ENCODE assay signal across 8 mouse cellular contexts in the genomic region with DNA sequence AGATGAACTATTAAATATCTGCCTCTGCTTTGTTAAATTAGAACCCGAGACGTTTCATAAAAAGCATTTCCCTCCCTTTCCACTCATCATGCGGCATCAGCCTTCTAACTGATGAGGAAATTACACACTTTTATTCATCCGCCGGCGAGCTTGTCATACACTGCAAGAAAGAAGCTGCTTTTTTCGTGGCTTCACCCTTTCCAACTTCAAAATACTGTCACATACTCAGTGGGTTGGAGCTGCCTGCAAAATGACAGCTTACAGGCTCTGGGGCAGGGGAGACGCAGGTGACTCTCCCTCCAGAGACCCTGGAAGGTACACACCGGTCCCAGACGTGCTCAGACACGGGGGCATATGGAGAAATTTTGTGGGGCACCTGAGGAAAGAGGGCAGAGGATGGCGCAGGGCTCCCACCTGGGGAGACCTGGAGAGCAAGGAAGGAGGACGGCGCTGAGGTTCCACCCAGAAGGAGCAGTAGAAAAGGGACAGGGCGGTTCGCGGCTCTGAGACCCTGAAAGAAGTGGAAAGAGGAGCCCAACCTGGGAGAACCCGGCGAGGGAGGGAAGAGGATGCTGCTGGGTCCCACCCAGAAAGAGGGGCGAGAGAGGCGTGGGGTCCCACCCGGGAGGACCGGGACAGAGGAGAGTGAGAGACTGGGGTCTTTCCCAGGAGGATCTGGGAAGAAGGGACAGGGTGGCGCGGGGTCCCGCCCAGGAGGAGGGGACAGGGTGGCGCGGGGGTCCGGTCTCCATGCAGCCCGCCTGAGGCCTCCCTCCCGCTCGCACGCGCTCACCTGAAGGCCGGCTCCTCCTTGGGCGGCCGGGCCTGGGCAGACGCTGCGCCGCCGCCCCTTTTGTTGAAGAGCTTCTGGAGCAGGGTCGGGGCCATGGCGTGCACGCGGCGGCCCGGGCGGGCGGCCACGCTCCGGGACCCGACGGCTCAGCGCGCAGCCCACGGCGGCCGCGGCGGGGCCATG. TPM values are rescaled to one million over a fixed set of nuclear protein-coding genes. Genes with fewer than 3 reads are reported as not detected.
DNase-seq lines count a peak whose midpoint lies in the region; ATAC-seq lines count a peak whose summit lies in the region.

No protein-coding gene starts in this region.

- 2% methylated on average over 45 of the region's 60 CpGs for WGBS in kidney, embryonic 16.5 days
- 3% methylated on average over 60 of the region's 60 CpGs for WGBS in embryonic facial prominence, embryonic 10.5 days
- WGBS in neural tube, embryonic 12.5 days, result 4% methylated on average over 58 of the region's 60 CpGs

- peak overlapping the region; percentile 80 for H3K27ac ChIP-seq in kidney, embryonic 16.5 days (ENCODE audit: low read length)
- H3K27ac ChIP-seq in embryonic facial prominence, embryonic 10.5 days (replicated peaks), result peak overlapping the region; percentile 90
- H3K27ac ChIP-seq in neural tube, embryonic 12.5 days, result peak overlapping the region; percentile 53; the same call in 1 of the 2 replicates

- ATAC-seq in kidney, embryonic 16.5 days (ENCODE audit: low FRiP score, low TSS enrichment), result peak; percentile 2
- peak; percentile 78; the same call in 1 of the 2 replicates for ATAC-seq in neural tube, embryonic 12.5 days (ENCODE audit: low FRiP score, low read depth)

- H3K36me3 ChIP-seq in kidney, embryonic 16.5 days (ENCODE audit: insufficient read depth, low read length), result no peaks in the 10 kb centered on the region
- no peaks in the 10 kb centered on the region for H3K36me3 ChIP-seq in embryonic facial prominence, embryonic 10.5 days (replicated peaks)
- H3K36me3 ChIP-seq in neural tube, embryonic 12.5 days, result no peaks in the 10 kb centered on the region

- no peak for DNase-seq in kidney, adult 11 months
- peak; percentile 24 for DNase-seq in MEL-GATA-1-ER (ENCODE audit: extremely low read depth, low read depth)
- DNase-seq in embryonic facial prominence, embryonic 10.5 days (ENCODE audit: low spot score), result no peak
- peak; percentile 16 for DNase-seq in heart, postnatal 25 days (ENCODE audit: low spot score)
- peak; percentile 55 for DNase-seq in liver
- peak; percentile 75 for DNase-seq in yolk sac, embryonic 10.5 days (ENCODE audit: low spot score)

- H3K9me3 ChIP-seq in kidney, embryonic 16.5 days (ENCODE audit: low read length), result no peaks in the 10 kb centered on the region
- H3K9me3 ChIP-seq in embryonic facial prominence, embryonic 10.5 days, result no peaks in the 10 kb centered on the region
- H3K9me3 ChIP-seq in neural tube, embryonic 12.5 days, result no peaks in the 10 kb centered on the region

- peak overlapping the region; percentile 68 for H3K4me2 ChIP-seq in kidney, embryonic 16.5 days (replicated peaks; ENCODE audit: low read depth, low read length)
- H3K4me2 ChIP-seq in neural tube, embryonic 12.5 days (replicated peaks), result peak overlapping the region; percentile 85

- intact Hi-C loops in heart, postnatal 25 days (cut with DNase I), result loop anchor here (2.0 to 5.0 kb wide), 4 partner anchors 35 to 345 kb away; no protein-coding TSS in a partner anchor

- H3K9ac ChIP-seq in kidney, embryonic 16.5 days (replicated peaks; ENCODE audit: low read length), result peak overlapping the region; percentile 88
- peak overlapping the region; percentile 80 for H3K9ac ChIP-seq in neural tube, embryonic 12.5 days

- H3K4me1 ChIP-seq in kidney, embryonic 16.5 days (ENCODE audit: insufficient read depth, low read length), result peaks cover 11% of the 10 kb centered on the region
- H3K4me1 ChIP-seq in embryonic facial prominence, embryonic 10.5 days, result peaks cover 13% of the 10 kb centered on the region
- 0 out of 2 replicates have a peak, but pooled peaks cover 9% of the 10 kb centered on the region for H3K4me1 ChIP-seq in neural tube, embryonic 12.5 days

- H3K27me3 ChIP-seq in kidney, embryonic 16.5 days (ENCODE audit: insufficient read depth, low read length), result no peaks in the 10 kb centered on the region
- H3K27me3 ChIP-seq in embryonic facial prominence, embryonic 10.5 days (replicated peaks; ENCODE audit: low read depth, poor library complexity, severe bottlenecking), result no peaks in the 10 kb centered on the region
- H3K27me3 ChIP-seq in neural tube, embryonic 12.5 days (replicated peaks), result no peaks in the 10 kb centered on the region

- peak overlapping the region; percentile 81 for H3K4me3 ChIP-seq in kidney, embryonic 16.5 days (ENCODE audit: low read length)
- peak overlapping the region; percentile 86 for H3K4me3 ChIP-seq in embryonic facial prominence, embryonic 10.5 days
- H3K4me3 ChIP-seq in neural tube, embryonic 12.5 days, result peak overlapping the region; percentile 78

RNA-seq across cellular contexts. Expression of gene Fnip2, which starts 0.6 kb away (rescaled TPM):
- polyA plus RNA-seq in kidney, embryonic 16.5 days (2015; fragmentation: Nextera tagmentation; extraction: Ambion mirVana), result 3.2 and 3.8 TPM in 2 replicates
- 5.1 and 5.4 TPM in 2 replicates for polyA plus RNA-seq in embryonic facial prominence, embryonic 10.5 days (2016; fragmentation: Nextera tagmentation; extraction: Ambion mirVana)
- total RNA-seq in heart, postnatal 25 days (2021), result 10 to 100 TPM; 13.7 to 15.6 TPM
- 8.7 and 9.6 TPM in 2 replicates for polyA plus RNA-seq in neural tube, embryonic 12.5 days (2016; fragmentation: Nextera tagmentation; extraction: Ambion mirVana)

RNA-seq across cellular contexts. Expression of gene Ppid, which starts 24.1 kb away (rescaled TPM):
- 160 and 165 TPM in 2 replicates for polyA plus RNA-seq in kidney, embryonic 16.5 days (2015; fragmentation: Nextera tagmentation; extraction: Ambion mirVana)
- polyA plus RNA-seq in embryonic facial prominence, embryonic 10.5 days (2016; fragmentation: Nextera tagmentation; extraction: Ambion mirVana), result 228 and 238 TPM in 2 replicates
- 10 to 100 TPM; 39.2 to 41.7 TPM for total RNA-seq in heart, postnatal 25 days (2021)
- polyA plus RNA-seq in neural tube, embryonic 12.5 days (2016; fragmentation: Nextera tagmentation; extraction: Ambion mirVana), result 162 and 164 TPM in 2 replicates

Comparison
In these comparisons a context has a peak if more than half of its experiments do, and no peak if none do; other contexts are left out.
1. DNase-seq: peak in MEL-GATA-1-ER (single experiment), heart, postnatal 25 days (single experiment), liver (single experiment) and yolk sac, embryonic 10.5 days (single experiment); none in kidney, adult 11 months (single experiment) and embryonic facial prominence, embryonic 10.5 days (single experiment).
2. Peak in every context shown above with its lines, with median percentiles within 50 percentile points of each other: H3K27ac ChIP-seq and H3K4me3 ChIP-seq.